Mouse (Mus musculus) liver, postnatal 0 days (tissue): Measurements from ENCODE around the gene Usp5. TPM values are rescaled to one million over a fixed set of nuclear protein-coding genes. Genes with fewer than 3 reads are reported as not detected.
A peak's percentile ranks its signal among the peaks of the same experiment; 100 is the strongest.

Experiments used
- ATAC-seq: fragments of 200-750 bp; cut with Nextera tagmentation; 2 replicates; pipeline ENCODE4 v1.8.0; 2017; ENCODE audit warnings: mild to moderate bottlenecking, moderate library complexity
- DNase-seq: peaks from one replicate; pipeline ENCODE4 v3.0.0-alpha.2; 2016
- H3K27ac ChIP-seq: fragments of 300-500 bp; sonication (generic); 2 replicates; pipeline ENCODE4 v1.5.1; 2014; ENCODE audit warnings: antibody characterized with exemption, moderate library complexity, mild to moderate bottlenecking, low read depth
- H3K27me3 ChIP-seq: fragments of 300-500 bp; sonication (generic); 2 replicates; pipeline ENCODE4 v1.6.1; 2014; ENCODE audit warnings: low read length, control low read depth, mixed read lengths; ENCODE audit not compliant: insufficient read depth
- H3K36me3 ChIP-seq: fragments of 300-500 bp; sonication (generic); replicated peaks from 2 replicates; pipeline ENCODE4 v1.6.1; 2014; ENCODE audit warnings: mild to moderate bottlenecking, control low read depth, low read length, moderate library complexity, mixed read lengths; ENCODE audit not compliant: insufficient read depth
- H3K4me1 ChIP-seq: fragments of 300-500 bp; sonication (generic); 2 replicates; pipeline ENCODE4 v1.6.1; 2014; ENCODE audit warnings: antibody characterized with exemption, mild to moderate bottlenecking, control low read depth; ENCODE audit not compliant: insufficient read depth
- H3K4me2 ChIP-seq: fragments of 300-500 bp; sonication (generic); 2 replicates; pipeline ENCODE4 v1.6.1; 2014; ENCODE audit warnings: low read depth, mild to moderate bottlenecking, low read length, moderate library complexity, mixed read lengths
- H3K4me3 ChIP-seq: fragments of 300-500 bp; sonication (generic); 2 replicates; pipeline ENCODE4 v1.5.1; 2014; ENCODE audit warnings: low read depth, low read length
- H3K9ac ChIP-seq: fragments of 300-500 bp; sonication (generic); replicated peaks from 2 replicates; pipeline ENCODE4 v1.6.1; 2014; ENCODE audit warnings: mild to moderate bottlenecking, moderate library complexity
- H3K9me3 ChIP-seq: fragments of 300-500 bp; sonication (generic); 2 replicates; pipeline ENCODE4 v1.6.1; 2016; ENCODE audit warnings: mild to moderate bottlenecking, control low read depth, low read length, mixed read lengths
- CTCF ChIP-seq: sonication (generic); IDR thresholded peaks from 2 replicates; pipeline ENCODE4 v1.5.1; 2016; ENCODE audit warnings: antibody characterized with exemption, low read depth
- EP300 ChIP-seq: IDR thresholded peaks from 2 replicates; pipeline ENCODE4 v1.6.1; 2016; ENCODE audit warnings: antibody characterized with exemption, low read depth, mild to moderate bottlenecking
- WGBS: fragments of 180-500 bp; shearing (Covaris S2); extraction: QIAGEN DNeasy Blood & Tissue Kit; methylation state at CpG from one replicate; pipeline ENCODE4 v1.1.7; 2014; ENCODE audit not compliant: insufficient replicate concordance; 5-methylcytosine and 5-hydroxymethylcytosine counted together
- polyA plus RNA-seq: library from polyadenylated mRNA; unstranded; fragments of >200 nt; fragmentation: Nextera tagmentation; extraction: Ambion mirVana; gene quantifications from 2 replicates; pipeline ENCODE4 v1.2.1, GENCODE M21; 2015

Usp5 gene
- polyA plus RNA-seq, 1 experiment from 2014 or later: 36.6 TPM

- H3K27me3 ChIP-seq: peaks cover 80% of the 10 kb centered on the region
Measured at GRCm38 (mm10) chr6:124858561-124859318, 29.5 kb upstream of the Usp5 start.

GRCm38 (mm10) chr6:124857840-124858530 is 28.7 kb upstream of the Usp5 start:
- H3K27ac ChIP-seq: no peak overlapping the region
- TF ChIP-seq CTCF (no peak), EP300 (no peak)
- peak overlapping the region; percentile 83 for H3K4me2 ChIP-seq
- no peaks in the 10 kb centered on the region for H3K36me3 ChIP-seq
- H3K9ac ChIP-seq: no peak overlapping the region
- no peak for ATAC-seq
- H3K9me3 ChIP-seq: no peaks in the 10 kb centered on the region
- peak overlapping the region; percentile 52 for H3K4me3 ChIP-seq
- DNase-seq: no peak
- peaks cover 6% of the 10 kb centered on the region for H3K4me1 ChIP-seq
- peaks cover 72% of the 10 kb centered on the region for H3K27me3 ChIP-seq
- WGBS: 32% methylated on average over 26 of the region's 26 CpGs

More at GRCm38 (mm10) chr6:124858561-124859318, 29.5 kb upstream of the Usp5 start:
- Histone ChIP-seq H3K4me3 (no peak overlapping the region), H3K4me2 (no peak overlapping the region), H3K9ac (no peak overlapping the region), H3K9me3 (no peaks in the 10 kb centered on the region), H3K4me1 (peaks cover 11% of the 10 kb centered on the region), H3K27ac (no peak overlapping the region), H3K36me3 (no peaks in the 10 kb centered on the region)
- TF ChIP-seq CTCF (no peak), EP300 (no peak)
- WGBS: 68% methylated on average over 26 of the region's 28 CpGs
- ATAC-seq (no peak), DNase-seq (no peak)

GRCm38 (mm10) chr6:124856916-124857839 is 27.9 kb upstream of the Usp5 start, which contains the start of gene P3h3:
TSS of gene P3h3 (minus strand) at chr6:124857752.
- ATAC-seq: peak; percentile 74
- WGBS: under 1% methylated on average over 78 of the region's 86 CpGs
- Histone ChIP-seq H3K4me3 (peak within 1 kb of the TSS; percentile 52), H3K9ac (peak within 1 kb of the TSS; percentile 64), H3K27ac (peak within 1 kb of the TSS; percentile 34; the same call in 1 of the 2 replicates), H3K9me3 (no peaks in the 10 kb centered on the region), H3K36me3 (no peaks in the 10 kb centered on the region), H3K4me2 (peak within 1 kb of the TSS; percentile 83), H3K4me1 (peaks cover 5% of the 10 kb centered on the region; the same call in 1 of the 2 replicates), H3K27me3 (peaks cover 64% of the 10 kb centered on the region)
- no peak for TF ChIP-seq EP300
- peak; percentile 66 for TF ChIP-seq CTCF
- peak; percentile 72 for DNase-seq

- Histone ChIP-seq H3K4me1 (peaks cover 5% of the 10 kb centered on the region; the same call in 1 of the 2 replicates), H3K4me3 (no peak overlapping the region), H3K9me3 (no peaks in the 10 kb centered on the region), H3K9ac (no peak overlapping the region), H3K36me3 (no peaks in the 10 kb centered on the region), H3K27ac (no peak overlapping the region), H3K4me2 (no peak overlapping the region), H3K27me3 (peaks cover 56% of the 10 kb centered on the region)
- ATAC-seq (no peak), DNase-seq (no peak)
- 25% methylated on average over 12 of the region's 14 CpGs for WGBS
- TF ChIP-seq EP300 (no peak), CTCF (no peak)
Measured at GRCm38 (mm10) chr6:124856321-124856720, 27.0 kb upstream of the Usp5 start.

- Histone ChIP-seq H3K27me3 (peaks cover 43% of the 10 kb centered on the region), H3K4me3 (no peak overlapping the region), H3K4me2 (no peak overlapping the region), H3K9me3 (no peaks in the 10 kb centered on the region), H3K27ac (no peak overlapping the region), H3K36me3 (no peaks in the 10 kb centered on the region), H3K4me1 (peaks cover 5% of the 10 kb centered on the region; the same call in 1 of the 2 replicates), H3K9ac (no peak overlapping the region)
- 56% methylated on average over 12 of the region's 12 CpGs for WGBS
- DNase-seq (no peak), ATAC-seq (no peak)
- no peak for TF ChIP-seq EP300
Measured at GRCm38 (mm10) chr6:124854647-124855046, 25.4 kb upstream of the Usp5 start.
